15 mouse cellular contexts compared by ENCODE assay signal in genomic region chr15:52508609-52509008, GRCm38 (mm10).
"Had no signal": no experiment of that assay in that cellular context is flagged by ENCODE, and none has a peak within 500 bp of the region (broad histone marks: within the 10 kb centered on the region; RNA-seq: fewer than 3 reads in every experiment).

No protein-coding gene starts in this region.

- H3K4me3 ChIP-seq: limb, embryonic 12.5 days; liver, embryonic 15.5 days; midbrain, embryonic 10.5 days; neural tube, embryonic 13.5 days had no signal

- ATAC-seq: lung, postnatal 0 days had no signal

- H3K36me3 ChIP-seq: limb, embryonic 12.5 days; liver, embryonic 15.5 days; midbrain, embryonic 10.5 days; neural tube, embryonic 13.5 days had no signal

- H3K9me3 ChIP-seq: limb, embryonic 12.5 days; liver, embryonic 15.5 days; midbrain, embryonic 10.5 days; neural tube, embryonic 13.5 days had no signal

- H3K27me3 ChIP-seq: limb, embryonic 12.5 days; liver, embryonic 15.5 days; neural tube, embryonic 13.5 days had no signal

- H3K4me2 ChIP-seq: limb, embryonic 12.5 days; liver, embryonic 11.5 days; liver, embryonic 15.5 days; neural tube, embryonic 13.5 days had no signal

- H3K27ac ChIP-seq: kidney, postnatal 0 days; limb, embryonic 12.5 days; liver, embryonic 15.5 days; midbrain, embryonic 10.5 days; neural tube, embryonic 13.5 days had no signal

- H3K4me1 ChIP-seq: liver, embryonic 15.5 days; midbrain, embryonic 10.5 days had no signal

- DNase-seq: kidney, adult 11 months; kidney, adult 9 months; kidney, postnatal 4 days; lung, adult 2 months; lung, postnatal 36 days; midbrain, embryonic 14.5 days; thymus, adult 18-20 months; thymus, postnatal 14 days had no signal

- H3K9ac ChIP-seq: limb, embryonic 12.5 days; liver, embryonic 15.5 days; neural tube, embryonic 13.5 days had no signal
